Mouse (Mus musculus) urinary bladder, postnatal 4 days (tissue): ENCODE results near the gene Sim1.

Experiments used
- DNase-seq, 2 experiments: peaks; one replicate each; pipeline ENCODE4 v3.0.0; 2021 to 2022; ENCODE audit warnings: low spot score in 2 of 2

The Sim1 gene

GRCm38 (mm10) chr10:50901601-50902475, 7.3 kb downstream of the Sim1 start:
- DNase-seq = no peak

DNA sequence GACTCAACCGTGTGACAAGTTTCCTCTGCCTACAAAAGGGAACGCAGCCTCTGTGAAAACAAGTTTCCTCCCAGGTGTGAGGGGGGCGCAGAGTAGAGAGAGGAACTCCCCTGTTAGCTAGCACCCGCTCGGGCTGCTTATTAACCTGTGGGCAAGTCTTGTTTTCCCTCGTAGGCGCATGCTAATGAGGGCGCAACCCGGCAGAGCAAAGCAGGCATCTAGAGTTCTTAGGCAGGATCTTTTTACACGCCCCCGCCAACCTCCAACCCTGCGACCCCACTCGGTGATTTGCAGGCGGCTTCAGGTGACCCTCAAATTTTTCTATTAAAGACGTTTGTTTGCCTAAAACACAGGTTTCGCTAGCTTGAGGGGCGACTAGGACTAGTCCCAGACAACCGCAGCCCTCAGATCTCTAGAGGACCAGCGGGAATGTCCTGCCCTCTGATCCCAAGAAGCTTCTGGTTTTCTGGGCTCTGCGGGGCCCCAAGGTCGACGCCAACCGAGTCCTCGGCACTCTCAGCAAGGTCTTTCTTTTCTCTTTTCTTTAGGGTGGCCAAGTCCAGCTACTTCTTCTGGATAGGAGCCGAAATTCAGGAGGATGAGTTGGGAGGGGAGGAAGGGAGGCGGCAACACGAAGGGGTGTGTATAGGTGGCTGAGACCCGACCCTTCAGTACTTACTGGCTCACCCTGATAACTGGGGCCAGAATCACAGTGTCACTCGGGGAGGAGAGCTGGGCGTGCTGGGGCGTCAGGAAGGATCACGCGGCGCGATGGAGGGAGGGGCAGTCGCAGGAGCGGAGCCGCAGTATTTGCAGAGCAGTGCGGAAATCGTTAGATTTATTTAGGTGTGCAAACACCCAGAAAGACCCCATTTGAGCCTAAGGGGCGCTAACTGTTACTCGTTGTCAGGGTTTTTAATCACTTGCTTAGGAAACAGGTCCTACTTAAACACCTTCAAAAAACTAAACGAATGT, 8.5 kb downstream of the Sim1 start:
- no peak for DNase-seq

DNA sequence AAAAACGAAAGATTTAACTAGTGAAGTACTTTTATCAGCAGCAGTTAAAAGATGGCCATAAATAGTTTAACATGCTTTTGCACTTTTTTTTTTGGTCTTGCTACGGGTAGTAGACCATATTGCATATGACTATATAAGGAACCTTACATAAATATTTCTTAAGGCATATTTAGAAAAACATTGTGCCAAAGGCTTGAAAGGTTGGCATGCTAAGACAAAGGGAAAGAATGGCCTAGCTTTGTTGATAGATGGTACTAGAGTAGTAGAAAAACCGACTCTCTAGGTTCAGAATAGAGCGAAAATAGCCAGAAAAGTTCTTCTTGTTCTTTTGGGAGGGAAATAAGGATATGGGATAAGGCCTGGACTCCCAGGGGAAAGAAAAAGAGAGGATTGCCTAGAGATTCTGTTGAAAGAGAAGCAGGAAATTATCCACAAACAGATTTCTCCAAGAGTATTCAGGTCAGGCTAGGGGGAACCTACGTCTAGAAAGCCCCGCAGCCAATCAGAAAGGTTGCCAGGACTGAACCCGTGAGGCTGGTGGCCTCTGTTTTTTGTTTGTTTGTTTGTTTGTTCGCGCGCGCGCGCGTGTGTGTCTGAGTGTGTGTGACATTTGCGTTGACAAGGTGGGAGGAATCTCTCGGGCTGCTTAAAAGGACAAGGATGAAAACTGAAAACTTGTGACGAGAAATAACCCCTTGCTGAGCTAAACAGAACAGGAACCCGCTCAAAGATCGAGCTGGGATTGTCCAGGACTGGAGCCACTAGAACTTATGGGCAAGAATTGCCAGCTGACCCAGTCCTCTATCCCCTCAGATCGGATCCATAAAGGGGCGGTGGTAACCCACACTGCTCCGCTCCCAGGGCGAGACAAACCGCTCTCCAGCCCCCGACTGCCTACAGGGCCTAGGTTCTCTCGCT, 9.6 kb downstream of the Sim1 start:
- no peak for DNase-seq

- no peak for DNase-seq
Observed at GRCm38 (mm10) chr10:50904764-50905701, 10.5 kb downstream of the Sim1 start.

DNA sequence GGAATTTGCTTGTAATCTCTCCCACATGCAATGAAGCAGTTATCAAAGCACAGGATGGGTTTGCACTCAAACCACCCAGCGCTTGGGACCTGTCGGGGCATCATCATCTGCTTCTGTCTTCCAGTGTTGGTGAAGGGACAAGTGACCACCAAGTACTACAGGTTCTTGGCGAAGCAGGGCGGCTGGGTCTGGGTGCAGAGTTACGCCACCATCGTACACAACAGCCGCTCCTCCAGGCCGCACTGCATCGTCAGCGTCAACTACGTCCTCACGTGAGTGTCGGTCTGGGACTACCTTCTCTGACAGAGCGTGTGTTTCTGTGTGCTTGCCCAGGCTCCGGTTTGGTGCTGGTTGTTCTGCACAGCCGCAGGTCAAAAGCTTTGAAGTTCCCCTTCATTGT, 15.8 kb downstream of the Sim1 start:
- no peak for DNase-seq

GRCm38 (mm10) chr10:50910861-50911410, 16.4 kb downstream of the Sim1 start:
- no peak for DNase-seq

DNA sequence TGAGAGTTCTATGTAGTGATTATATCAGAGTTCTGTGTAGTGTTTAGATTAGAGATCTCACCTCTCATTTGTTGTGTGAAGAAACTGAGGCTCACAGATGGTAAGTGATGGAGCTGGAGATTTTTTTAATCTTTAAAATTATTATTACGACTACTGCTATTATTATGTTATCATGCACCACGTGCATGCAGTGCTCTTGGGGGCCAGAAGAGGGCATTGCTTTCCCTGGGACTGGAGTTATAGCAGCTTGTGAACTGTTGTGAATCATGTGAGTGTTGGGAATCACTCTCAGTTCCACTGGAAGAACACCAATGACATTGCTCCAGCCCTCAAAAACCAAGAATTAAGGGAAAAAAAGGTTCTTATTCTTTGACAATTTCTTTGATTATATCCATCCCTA, 21.1 kb downstream of the Sim1 start:
- DNase-seq = no peak

GRCm38 (mm10) chr10:50929281-50929680, 34.7 kb downstream of the Sim1 start:
- no peak for DNase-seq

DNA sequence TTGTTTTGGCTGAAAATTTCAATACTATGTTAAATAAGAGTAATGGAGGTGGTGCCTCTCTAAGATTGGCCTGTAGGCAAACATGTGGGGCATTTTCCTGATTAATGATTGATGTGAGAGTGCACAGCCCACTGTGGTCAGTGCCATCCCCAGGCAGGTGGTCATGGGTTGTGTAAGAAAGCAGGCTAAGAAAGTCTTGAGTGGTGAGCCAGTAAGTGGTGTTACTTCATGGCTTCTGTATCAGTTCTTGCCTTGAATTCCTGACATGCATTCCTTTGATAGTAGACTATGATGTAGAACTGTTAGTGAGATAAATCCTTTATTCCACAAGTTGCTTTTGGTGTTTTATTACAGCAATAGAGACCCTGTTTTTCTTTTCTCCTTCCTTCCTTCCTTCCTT, 41.1 kb downstream of the Sim1 start:
- no peak for DNase-seq

DNA sequence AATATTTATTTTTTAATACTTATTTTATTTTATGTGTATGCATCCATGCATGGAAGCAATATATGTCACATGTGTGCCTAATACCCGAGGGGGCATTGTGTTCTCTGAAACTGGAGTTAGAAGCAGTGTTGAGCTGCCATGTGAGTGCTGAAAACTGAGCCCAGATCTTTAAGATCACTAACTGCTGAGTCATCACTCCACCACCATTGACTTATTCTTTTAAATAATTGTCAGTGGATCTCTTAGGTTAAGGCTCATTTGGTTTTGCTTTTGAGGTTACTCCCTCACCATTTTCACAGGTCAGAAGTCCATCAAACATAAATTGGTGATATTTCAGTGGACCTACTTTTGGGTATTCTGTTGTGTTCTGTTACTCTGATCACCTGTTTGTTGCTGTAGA, 79.1 kb downstream of the Sim1 start:
- DNase-seq = no peak

- DNase-seq = no peak
Observed at GRCm38 (mm10) chr10:50981849-50982248, 87.3 kb downstream of the Sim1 start.

- no peak for DNase-seq
Observed at GRCm38 (mm10) chr10:50983620-50984019, 89.1 kb downstream of the Sim1 start.

GRCm38 (mm10) chr10:51007798-51008197, 113.2 kb downstream of the Sim1 start:
- DNase-seq = no peak

DNA sequence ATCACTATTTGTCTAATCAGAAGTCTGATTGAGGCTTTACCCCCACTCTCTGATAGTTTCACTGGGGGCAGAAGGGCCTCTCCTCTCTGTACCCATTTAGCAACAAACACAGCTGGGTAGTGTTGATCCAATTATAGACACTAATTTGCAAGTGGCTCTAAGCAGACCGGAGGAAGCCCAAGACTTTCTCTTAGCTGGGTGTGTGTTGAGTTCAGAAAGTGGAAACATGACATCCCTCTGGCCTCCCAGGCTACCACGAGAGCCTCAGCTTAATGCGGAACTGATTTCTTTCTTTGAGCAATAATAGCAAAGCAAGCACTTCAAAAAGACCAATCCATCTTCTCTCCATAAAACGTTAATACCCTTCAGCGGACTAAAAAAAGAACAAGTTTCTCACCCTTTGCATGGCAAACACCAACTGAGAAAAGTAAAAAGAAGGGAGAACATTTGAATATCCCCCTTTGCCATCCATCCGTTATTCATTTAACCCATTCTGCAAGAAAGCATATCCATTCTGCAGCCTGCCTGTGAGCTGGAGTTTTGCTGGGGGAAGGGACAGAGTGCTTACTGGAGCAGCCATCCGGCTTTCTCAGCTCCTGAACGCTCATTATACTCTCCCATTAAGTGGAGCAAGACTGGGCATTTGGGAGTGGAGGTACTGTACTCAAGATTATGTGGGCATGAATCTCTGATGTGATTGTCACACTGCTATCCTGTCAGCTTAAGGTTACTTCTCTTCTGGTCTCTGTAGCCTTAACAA, 117.0 kb downstream of the Sim1 start:
- no peak for DNase-seq

DNA sequence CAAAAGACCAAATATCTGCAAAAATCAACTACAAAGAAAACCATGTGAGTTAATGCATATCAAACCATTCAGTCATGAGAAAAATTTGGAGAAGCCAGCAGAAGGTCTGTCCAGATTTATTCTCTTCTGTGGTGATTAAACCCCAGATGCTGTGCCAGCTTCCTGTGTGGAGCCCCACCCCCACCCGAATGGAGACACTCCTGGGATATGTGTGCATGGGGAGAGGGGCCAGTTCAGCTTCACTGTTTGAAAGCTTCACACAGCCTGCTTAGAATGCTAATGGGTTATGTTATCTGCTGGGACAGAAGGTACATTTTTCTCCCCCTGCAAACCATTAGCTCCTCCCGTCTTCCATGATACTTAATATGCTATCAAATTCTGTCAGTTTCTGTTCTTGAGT, 120.3 kb downstream of the Sim1 start:
- no peak for DNase-seq

DNA sequence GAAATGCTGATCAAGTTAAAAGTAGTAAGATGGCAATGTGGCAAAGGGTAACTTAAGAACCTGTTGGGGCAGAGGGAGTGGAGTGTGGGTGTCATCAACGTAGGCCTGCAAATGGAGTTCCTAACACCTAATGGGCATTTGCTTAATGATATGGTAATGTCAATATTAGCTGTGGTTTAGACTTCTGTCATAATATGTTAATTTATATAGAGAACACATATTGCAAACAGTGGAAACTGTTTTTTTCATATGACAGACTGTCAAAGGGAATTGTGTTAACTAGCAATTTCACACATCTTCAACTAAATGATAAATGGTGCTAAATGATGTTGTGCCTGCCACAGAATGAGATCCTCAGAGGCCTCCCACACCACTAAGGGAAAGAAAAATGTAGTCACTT, 120.8 kb downstream of the Sim1 start:
- no peak for DNase-seq

GRCm38 (mm10) chr10:51023308-51024279, 129.0 kb downstream of the Sim1 start:
- no peak for DNase-seq
